Mouse (Mus musculus) ES-Bruce4 (cell line): ENCODE data around the gene 9330182O14Rik. TPM values are rescaled to one million over a fixed set of nuclear protein-coding genes. Genes with fewer than 3 reads are reported as not detected.

Experiments used
- H3K27ac ChIP-seq: 2 replicates; pipeline ENCODE4 v1.5.1; 2012; ENCODE audit warnings: low read length, inconsistent platforms; ENCODE audit not compliant: insufficient read depth
- H3K27me3 ChIP-seq: 2 replicates; pipeline ENCODE4 v1.6.1; 2012; ENCODE audit warnings: mild to moderate bottlenecking, low read length, inconsistent platforms; ENCODE audit not compliant: control insufficient read depth, poor library complexity, insufficient read depth, severe bottlenecking
- H3K36me3 ChIP-seq: 2 replicates; pipeline ENCODE4 v1.6.1; 2012; ENCODE audit warnings: inconsistent platforms, mild to moderate bottlenecking, low read length, moderate library complexity; ENCODE audit not compliant: control insufficient read depth, poor library complexity, insufficient read depth, severe bottlenecking
- H3K4me1 ChIP-seq: one replicate; pipeline ENCODE4 v1.8.1; 2011; ENCODE audit warnings: low read length; ENCODE audit not compliant: control insufficient read depth, insufficient read depth
- H3K4me3 ChIP-seq: 2 replicates; pipeline ENCODE4 v1.5.1; 2011; ENCODE audit warnings: low read depth, mild to moderate bottlenecking, low read length
- H3K9ac ChIP-seq: 2 replicates; pipeline ENCODE4 v1.6.1; 2012; ENCODE audit warnings: low read depth, mild to moderate bottlenecking, inconsistent platforms; ENCODE audit not compliant: poor library complexity, severe bottlenecking
- H3K9me3 ChIP-seq: replicated peaks from 2 replicates; pipeline ENCODE4 v1.6.1; 2012; ENCODE audit warnings: mild to moderate bottlenecking, low read length, inconsistent platforms; ENCODE audit not compliant: control insufficient read depth, poor library complexity, insufficient read depth, severe bottlenecking
- CTCF ChIP-seq: IDR thresholded peaks from one replicate; pipeline ENCODE4 v1.8.1; 2011; ENCODE audit warnings: low read depth, low read length
- EP300 ChIP-seq: IDR thresholded peaks from 2 replicates; pipeline ENCODE4 v1.6.1; 2011; ENCODE audit warnings: low read depth, low read length; ENCODE audit not compliant: insufficient read depth
- POLR2A ChIP-seq: IDR thresholded peaks from one replicate; pipeline ENCODE4 v1.8.1; 2011; ENCODE audit warnings: low read length; ENCODE audit not compliant: insufficient read depth
- polyA plus RNA-seq: library from polyadenylated mRNA; stranded (reverse); fragments of >200 nt; gene quantifications from 2 replicates; pipeline ENCODE4 v1.2.4, GENCODE M21; 2011; ENCODE audit warnings: low read depth; ENCODE audit not compliant: missing spikeins, insufficient read depth, insufficient read length

Gene 9330182O14Rik
- polyA plus RNA-seq, 1 experiment = not detected

DNA sequence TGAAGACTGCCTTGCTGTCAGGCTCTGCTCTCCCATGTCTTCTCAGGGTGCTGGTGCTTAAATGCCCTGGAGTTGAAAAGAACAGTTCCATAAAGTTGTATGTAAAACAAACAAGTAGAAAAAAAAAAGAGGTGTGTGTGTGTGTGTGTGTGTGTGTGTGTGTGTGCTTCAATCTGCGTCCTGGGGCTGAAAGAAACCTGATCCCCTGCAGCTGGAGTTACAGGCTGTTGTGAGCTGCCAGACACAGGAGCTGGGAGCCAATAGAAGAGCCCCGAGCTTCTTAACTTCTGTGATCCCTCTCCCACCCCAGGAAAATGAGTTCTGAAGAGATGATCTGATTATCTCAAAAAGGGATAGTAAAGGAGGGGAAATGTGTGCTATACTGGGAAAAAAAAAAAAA lies 45.3 kb downstream of the 9330182O14Rik start:
- Histone ChIP-seq H3K36me3 (no peaks in the 10 kb centered on the region), H3K4me3 (no peak overlapping the region), H3K9me3 (no peaks in the 10 kb centered on the region), H3K9ac (no peak overlapping the region), H3K27me3 (no peaks in the 10 kb centered on the region), H3K4me1 (no peaks in the 10 kb centered on the region), H3K27ac (no peak overlapping the region)
- TF ChIP-seq POLR2A (no peak), EP300 (no peak), CTCF (no peak)

GRCm38 (mm10) chr15:40187017-40187416 lies 52.9 kb downstream of the 9330182O14Rik start:
- Histone ChIP-seq H3K36me3 (no peaks in the 10 kb centered on the region), H3K27me3 (no peaks in the 10 kb centered on the region)
- TF ChIP-seq POLR2A = no peak
- no peak for TF ChIP-seq EP300
- no peak for TF ChIP-seq CTCF

More at GRCm38 (mm10) chr15:40187017-40187416, 52.9 kb downstream of the 9330182O14Rik start:
- Histone ChIP-seq H3K27ac (no peak overlapping the region), H3K9ac (no peak overlapping the region), H3K4me1 (no peaks in the 10 kb centered on the region), H3K9me3 (no peaks in the 10 kb centered on the region), H3K4me3 (no peak overlapping the region)
